Mouse (Mus musculus) MEL (cell line): ENCODE measurements around the gene Zcchc10. TPM values are rescaled to one million over a fixed set of nuclear protein-coding genes. Genes with fewer than 3 reads are reported as not detected.

ENCODE experiments used
- DNase-seq: peaks from one replicate; pipeline ENCODE4 v3.0.0; 2011; ENCODE audit warnings: low read depth, low spot score
- H3K27ac ChIP-seq: 2 replicates; pipeline ENCODE4 v1.5.1; 2012; ENCODE audit warnings: low read depth, mild to moderate bottlenecking, control low read depth, low read length, moderate library complexity; ENCODE audit not compliant: control insufficient read depth
- H3K27me3 ChIP-seq, 2 experiments: fragments of 150-350 bp in 1 of 2; sonication (generic) in 1 of 2; 2 replicates each; pipeline ENCODE4 v1.6.1; 2012; ENCODE audit warnings: low read length in 2 of 2, mild to moderate bottlenecking in 2 of 2, improper control_type of control experiment in 1 of 2, moderate library complexity in 1 of 2; ENCODE audit not compliant: insufficient read depth in 2 of 2, control insufficient read depth in 1 of 2
- H3K36me3 ChIP-seq, 2 experiments: 2 replicates each; pipeline ENCODE4 v1.6.1; 2012 to 2014; ENCODE audit warnings: low read length in 2 of 2, improper control_type of control experiment in 1 of 2, inconsistent platforms in 1 of 2, mild to moderate bottlenecking in 1 of 2; ENCODE audit not compliant: insufficient read depth in 2 of 2, control insufficient read depth in 1 of 2
- H3K4me1 ChIP-seq, 2 experiments: fragments of 150-350 bp in 1 of 2; sonication (generic) in 1 of 2; 2 replicates each; pipeline ENCODE4 v1.6.1; 2012; ENCODE audit warnings: low read length in 2 of 2, improper control_type of control experiment in 1 of 2, mild to moderate bottlenecking in 1 of 2; ENCODE audit not compliant: insufficient read depth in 2 of 2, control insufficient read depth in 1 of 2
- H3K4me3 ChIP-seq, 2 experiments: fragments of 150-350 bp in 1 of 2; sonication (generic) in 1 of 2; 2 replicates each; pipeline ENCODE4 v1.5.1; 2012; ENCODE audit warnings: low read depth in 2 of 2, low read length in 2 of 2, mild to moderate bottlenecking in 2 of 2, moderate library complexity in 2 of 2, control low read depth in 1 of 2, improper control_type of control experiment in 1 of 2; ENCODE audit not compliant: control insufficient read depth in 1 of 2, insufficient read depth in 1 of 2
- H3K79me2 ChIP-seq: 2 replicates; pipeline ENCODE4 v1.6.1; 2012; ENCODE audit warnings: mild to moderate bottlenecking, low read length, moderate library complexity; ENCODE audit not compliant: control insufficient read depth, poor library complexity, insufficient read depth
- H3K9ac ChIP-seq: 2 replicates; pipeline ENCODE4 v1.6.1; 2012; ENCODE audit warnings: low read depth, mild to moderate bottlenecking, control low read depth, low read length, moderate library complexity; ENCODE audit not compliant: control insufficient read depth, poor library complexity, severe bottlenecking
- H3K9me3 ChIP-seq: fragments of 150-350 bp; sonication (generic); replicated peaks from 2 replicates; pipeline ENCODE4 v1.6.1; 2012; ENCODE audit warnings: mild to moderate bottlenecking, low read length, improper control_type of control experiment, moderate library complexity; ENCODE audit not compliant: insufficient read depth
- BHLHE40 ChIP-seq: IDR thresholded peaks from 2 replicates; pipeline ENCODE4 v1.6.1; 2012; ENCODE audit warnings: low read depth, mild to moderate bottlenecking, inconsistent platforms, low read length, improper control_type of control experiment, borderline replicate concordance
- CHD1 ChIP-seq: IDR thresholded peaks from 2 replicates; pipeline ENCODE4 v1.6.1; 2012; ENCODE audit warnings: low read depth, mild to moderate bottlenecking, inconsistent platforms, low read length, improper control_type of control experiment
- CHD2 ChIP-seq: IDR thresholded peaks from 2 replicates; pipeline ENCODE4 v1.6.1; 2011; ENCODE audit warnings: low read length, improper control_type of control experiment
- CTCF ChIP-seq, 3 experiments: IDR thresholded peaks in 2 of 3; conservative IDR thresholded peaks in 1 of 3; 2 replicates each; pipeline ENCODE4 v1.5.1; 2011 to 2012; ENCODE audit warnings: low read length in 3 of 3, low read depth in 2 of 3, mild to moderate bottlenecking in 2 of 3, improper control_type of control experiment in 1 of 3, inconsistent platforms in 1 of 3, mixed read lengths in 1 of 3, moderate library complexity in 1 of 3; ENCODE audit not compliant: control insufficient read depth in 1 of 3, insufficient read depth in 1 of 3, poor library complexity in 1 of 3, severe bottlenecking in 1 of 3
- E2F4 ChIP-seq: IDR thresholded peaks from 2 replicates; pipeline ENCODE4 v1.6.1; 2011; ENCODE audit warnings: low read depth, low read length, improper control_type of control experiment, borderline replicate concordance
- HCFC1 ChIP-seq: IDR thresholded peaks from 2 replicates; pipeline ENCODE4 v1.6.1; 2012; ENCODE audit warnings: low read depth, mild to moderate bottlenecking, inconsistent platforms, low read length, improper control_type of control experiment, moderate library complexity
- JUND ChIP-seq: IDR thresholded peaks from 2 replicates; pipeline ENCODE4 v1.6.1; 2011; ENCODE audit warnings: low read depth, mild to moderate bottlenecking, improper control_type of control experiment, low read length
- MAFK ChIP-seq: IDR thresholded peaks from 2 replicates; pipeline ENCODE4 v1.6.1; 2011; ENCODE audit warnings: low read depth, mild to moderate bottlenecking, low read length, improper control_type of control experiment, borderline replicate concordance
- MAZ ChIP-seq: IDR thresholded peaks from 2 replicates; pipeline ENCODE4 v1.6.1; 2012; ENCODE audit warnings: low read depth, mild to moderate bottlenecking, inconsistent platforms, low read length, improper control_type of control experiment
- MEF2A ChIP-seq: IDR thresholded peaks from 2 replicates; pipeline ENCODE4 v1.6.1; 2014; ENCODE audit warnings: low read depth, mild to moderate bottlenecking, inconsistent platforms, low read length, improper control_type of control experiment; ENCODE audit not compliant: poor library complexity, insufficient replicate concordance, severe bottlenecking; ENCODE audit errors: extremely low read depth
- MXI1 ChIP-seq: IDR thresholded peaks from 2 replicates; pipeline ENCODE4 v1.6.1; 2011; ENCODE audit warnings: mild to moderate bottlenecking, low read depth, low read length, improper control_type of control experiment
- MYB ChIP-seq: IDR thresholded peaks from 2 replicates; pipeline ENCODE4 v1.6.1; 2011; ENCODE audit warnings: mild to moderate bottlenecking, low read depth, low read length, improper control_type of control experiment
- MYC ChIP-seq: IDR thresholded peaks from 2 replicates; pipeline ENCODE4 v1.6.1; 2011; ENCODE audit warnings: low read depth, mild to moderate bottlenecking, low read length, improper control_type of control experiment, moderate library complexity
- RCOR1 ChIP-seq: IDR thresholded peaks from 2 replicates; pipeline ENCODE4 v1.6.1; 2012; ENCODE audit warnings: low read depth, mild to moderate bottlenecking, inconsistent platforms, low read length, improper control_type of control experiment
- SIN3A ChIP-seq: IDR thresholded peaks from 2 replicates; pipeline ENCODE4 v1.6.1; 2012; ENCODE audit warnings: low read length, improper control_type of control experiment, inconsistent platforms
- SMC3 ChIP-seq: IDR thresholded peaks from 2 replicates; pipeline ENCODE4 v1.6.1; 2011; ENCODE audit warnings: low read depth, low read length, improper control_type of control experiment
- TAL1 ChIP-seq: IDR thresholded peaks from 2 replicates; pipeline ENCODE4 v1.6.1; 2012; ENCODE audit warnings: mild to moderate bottlenecking, inconsistent platforms, low read length, moderate library complexity, mixed read lengths
- TCF12 ChIP-seq: IDR thresholded peaks from 2 replicates; pipeline ENCODE4 v1.6.1; 2014; ENCODE audit warnings: low read depth, mild to moderate bottlenecking, inconsistent platforms, low read length, improper control_type of control experiment, moderate library complexity
- USF1 ChIP-seq: IDR thresholded peaks from 2 replicates; pipeline ENCODE4 v1.6.1; 2014; ENCODE audit warnings: low read depth, mild to moderate bottlenecking, inconsistent platforms, low read length, improper control_type of control experiment, moderate library complexity
- USF2 ChIP-seq, 2 experiments: IDR thresholded peaks; 2 replicates each; pipeline ENCODE4 v1.6.1; 2011 to 2012; ENCODE audit warnings: improper control_type of control experiment in 2 of 2, low read length in 2 of 2, borderline replicate concordance in 1 of 2, inconsistent platforms in 1 of 2, low read depth in 1 of 2, mild to moderate bottlenecking in 1 of 2; ENCODE audit not compliant: insufficient read depth in 1 of 2
- ZNF384 ChIP-seq: IDR thresholded peaks from 2 replicates; pipeline ENCODE4 v1.6.1; 2012; ENCODE audit warnings: low read depth, mild to moderate bottlenecking, inconsistent platforms, low read length, improper control_type of control experiment
- polyA plus RNA-seq, 2 experiments: library from polyadenylated mRNA; stranded (reverse) in 1 of 2; unstranded in 1 of 2; fragments of >175 nt in 1 of 2; fragments of >200 nt in 1 of 2; gene quantifications; 2 replicates each; pipeline versions ENCODE4 v1.2.1 to v1.2.4; 2012; ENCODE audit warnings: low replicate concordance in 2 of 2, low read depth in 1 of 2; ENCODE audit not compliant: insufficient read length in 2 of 2, insufficient read depth in 1 of 2, missing spikeins in 1 of 2
- total RNA-seq: library from RNA; depleted of rRNA; stranded (reverse); fragments of 300-350 nt; gene quantifications from 2 replicates; pipeline ENCODE4 v1.2.3, GENCODE M21; 2012

Gene Zcchc10
- total and polyA plus RNA-seq, 3 experiments, result 11.6 to 169 (median 36.2) TPM

DNA sequence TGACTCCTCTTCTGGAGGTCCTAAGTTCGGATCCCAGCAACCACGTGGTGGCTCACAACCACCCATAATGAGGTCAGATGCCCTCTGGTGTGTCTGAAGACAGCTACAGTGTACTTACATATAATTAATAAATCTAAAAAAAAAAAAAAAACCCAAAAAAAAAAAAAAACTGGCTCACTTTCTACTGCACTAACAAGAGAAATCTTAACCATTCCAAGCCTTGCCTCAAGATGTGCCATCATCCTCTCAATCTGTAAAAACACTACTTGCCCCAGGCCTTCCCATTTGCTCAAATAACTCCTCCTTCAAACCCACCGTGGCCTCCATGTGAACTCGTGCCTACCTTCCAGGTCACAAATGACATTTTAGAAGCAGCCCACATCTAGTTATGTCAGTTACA is 27.6 kb upstream of the Zcchc10 start:
- no peaks in the 10 kb centered on the region for H3K9me3 ChIP-seq
- H3K4me1 ChIP-seq, result peaks cover 16 to 36% of the 10 kb centered on the region in 2 experiments
- H3K79me2 ChIP-seq, result peaks cover 69% of the 10 kb centered on the region
- no peak overlapping the region; the same call in 1 of the 2 replicates for H3K9ac ChIP-seq
- peak; percentile 37; the same call in 1 of the 2 replicates for TF ChIP-seq ZNF384
- TF ChIP-seq SMC3, result no peak
- no peak for TF ChIP-seq MYC
- no peak overlapping the region for H3K4me3 ChIP-seq
- H3K27ac ChIP-seq, result no peak overlapping the region
- DNase-seq, result no peak
- H3K36me3 ChIP-seq, result peaks cover 48 to 58% of the 10 kb centered on the region in 2 experiments
- no peaks in the 10 kb centered on the region for H3K27me3 ChIP-seq

DNA sequence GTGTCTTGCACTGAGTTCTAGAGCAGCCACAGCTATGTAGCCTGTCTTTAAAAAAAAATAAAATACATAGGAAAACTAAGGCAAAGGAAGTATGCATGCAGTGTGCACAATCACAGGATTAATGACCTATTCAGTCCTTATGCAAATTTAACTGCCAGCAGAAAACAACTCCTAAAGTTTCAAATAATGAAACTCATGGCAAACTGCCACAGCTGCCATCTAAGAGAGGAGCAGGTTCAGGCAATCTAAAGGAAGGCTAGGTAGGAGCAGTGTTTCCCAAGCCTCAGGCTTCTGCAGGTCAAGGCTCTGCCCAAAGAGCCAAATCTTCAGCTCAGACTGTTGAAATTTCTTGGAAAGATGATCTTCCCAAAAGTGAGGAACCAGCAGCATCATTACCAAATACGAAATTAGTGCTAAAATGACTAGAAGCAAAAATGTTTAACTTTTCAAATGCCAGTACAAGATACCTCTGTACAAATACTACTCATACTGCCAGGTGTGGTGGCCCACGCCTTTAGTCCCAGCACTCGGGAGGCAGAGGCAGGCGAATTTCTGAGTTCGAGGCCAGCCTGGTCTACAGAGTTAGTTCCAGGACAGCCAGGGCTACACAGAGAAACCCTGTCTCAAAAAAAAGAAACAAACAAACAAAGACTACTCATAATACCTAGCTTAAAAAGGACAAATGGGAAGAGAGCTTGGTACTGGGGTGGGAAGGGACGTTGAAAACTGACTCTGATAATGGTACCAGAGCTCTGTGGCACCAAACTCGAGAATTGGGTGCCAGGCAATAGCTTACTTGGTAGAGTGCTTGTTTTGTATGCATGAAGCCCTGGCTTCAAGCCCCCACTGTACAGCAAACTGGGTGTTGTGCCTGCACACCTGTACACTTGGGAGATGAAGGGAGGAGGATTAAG is 26.3 kb upstream of the Zcchc10 start:
- Histone ChIP-seq H3K27ac (no peak overlapping the region), H3K79me2 (peaks cover 62% of the 10 kb centered on the region), H3K36me3 (peaks cover 35 to 54% of the 10 kb centered on the region in 2 experiments), H3K9me3 (no peaks in the 10 kb centered on the region), H3K4me3 (peak overlapping the region; percentile 68 to 98), H3K27me3 (no peaks in the 10 kb centered on the region), H3K4me1 (peaks cover 16 to 36% of the 10 kb centered on the region in 2 experiments), H3K9ac (peak overlapping the region; percentile 91)
- no peak for TF ChIP-seq MYB
- no peak for TF ChIP-seq BHLHE40
- no peak for TF ChIP-seq MAFK
- peak; percentile 39 for DNase-seq

DNA sequence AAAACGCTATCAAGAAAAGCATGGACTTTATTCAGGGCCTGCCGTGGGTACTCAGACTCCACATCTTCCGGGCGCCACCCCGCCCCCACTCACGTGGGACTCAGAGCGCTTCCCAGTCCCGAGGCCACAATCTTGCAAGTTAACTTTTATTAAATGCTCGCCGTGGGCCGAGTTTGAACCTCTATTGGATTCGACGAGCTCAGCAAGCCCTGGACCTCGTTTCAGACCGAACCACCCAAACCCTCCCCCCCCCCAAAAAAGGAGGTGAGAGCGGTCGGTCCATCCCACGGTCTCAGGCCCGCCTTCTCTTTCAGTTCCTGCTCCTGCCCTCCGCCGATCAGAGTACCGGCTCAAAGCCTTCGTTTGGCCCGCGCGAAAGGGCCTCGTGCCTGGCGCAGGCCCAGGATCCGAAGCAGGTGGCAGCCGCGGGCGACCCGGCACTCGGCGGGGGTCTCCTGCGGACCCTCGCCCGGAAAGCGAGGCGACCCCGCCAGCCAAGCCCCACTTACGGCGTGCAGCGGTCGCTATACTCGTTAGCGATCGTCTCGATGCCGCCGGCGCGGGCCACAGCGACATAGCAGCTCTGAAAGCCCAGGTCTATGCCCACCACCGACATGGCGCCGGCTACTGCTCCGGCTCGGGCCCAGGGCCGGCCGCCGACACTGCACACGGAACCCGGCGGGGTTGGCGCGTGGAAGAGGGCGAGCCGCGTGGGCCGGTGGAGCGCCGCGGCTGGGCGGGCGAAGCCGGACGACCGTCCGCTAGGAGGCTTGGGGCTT is 24.7 kb upstream of the Zcchc10 start:
- peak overlapping the region; percentile 68 to 98 for H3K4me3 ChIP-seq
- no peaks in the 10 kb centered on the region for H3K9me3 ChIP-seq
- peak; percentile 80 for DNase-seq
- peak overlapping the region; percentile 77 for H3K27ac ChIP-seq
- peak overlapping the region; percentile 91 for H3K9ac ChIP-seq
- H3K4me1 ChIP-seq, result peaks cover 16 to 34% of the 10 kb centered on the region in 2 experiments
- H3K27me3 ChIP-seq, result no peaks in the 10 kb centered on the region
- H3K79me2 ChIP-seq, result peaks cover 51% of the 10 kb centered on the region
- peaks cover 24 to 47% of the 10 kb centered on the region in 2 experiments for H3K36me3 ChIP-seq
- TF ChIP-seq CTCF (IDR thresholded peaks at IDR 0.05 in 2 of 3, conservative IDR thresholded peaks at IDR 0.05 in 1 of 3; ENCODE audit: control insufficient read depth in 1 of 3, insufficient read depth in 1 of 3, low read depth in 2 of 3, low read length in 3 of 3, poor library complexity in 1 of 3, severe bottlenecking in 1 of 3) (no peak), HCFC1 (peak; percentile 72), MXI1 (peak; percentile 99), USF2 (IDR thresholded peaks at IDR 0.05; ENCODE audit: borderline replicate concordance in 1 of 2, insufficient read depth in 1 of 2, low read depth in 1 of 2, low read length in 2 of 2) (no peak), CHD1 (peak; percentile 96), CHD2 (peak; percentile 73), ZNF384 (no peak), MYB (no peak), SIN3A (peak; percentile 89), TCF12 (peak; percentile 45), RCOR1 (no peak), MAZ (peak; percentile 55; the same call in 1 of the 2 replicates), JUND (no peak), E2F4 (no peak), MEF2A (no peak), BHLHE40 (peak; percentile 86), TAL1 (no peak), USF1 (peak; percentile 75), MYC (peak; percentile 92)
